Mouse (Mus musculus) retina, postnatal 7 days (tissue): ENCODE data around the gene Klf13.

ENCODE experiments used
- DNase-seq: peaks from one replicate; pipeline ENCODE4 v3.0.0-alpha.2; 2012; ENCODE audit warnings: low read depth, low spot score

The Klf13 gene

GRCm38 (mm10) chr7:63908496-63909285 is 30.0 kb downstream of the Klf13 start:
- DNase-seq, result no peak

DNA sequence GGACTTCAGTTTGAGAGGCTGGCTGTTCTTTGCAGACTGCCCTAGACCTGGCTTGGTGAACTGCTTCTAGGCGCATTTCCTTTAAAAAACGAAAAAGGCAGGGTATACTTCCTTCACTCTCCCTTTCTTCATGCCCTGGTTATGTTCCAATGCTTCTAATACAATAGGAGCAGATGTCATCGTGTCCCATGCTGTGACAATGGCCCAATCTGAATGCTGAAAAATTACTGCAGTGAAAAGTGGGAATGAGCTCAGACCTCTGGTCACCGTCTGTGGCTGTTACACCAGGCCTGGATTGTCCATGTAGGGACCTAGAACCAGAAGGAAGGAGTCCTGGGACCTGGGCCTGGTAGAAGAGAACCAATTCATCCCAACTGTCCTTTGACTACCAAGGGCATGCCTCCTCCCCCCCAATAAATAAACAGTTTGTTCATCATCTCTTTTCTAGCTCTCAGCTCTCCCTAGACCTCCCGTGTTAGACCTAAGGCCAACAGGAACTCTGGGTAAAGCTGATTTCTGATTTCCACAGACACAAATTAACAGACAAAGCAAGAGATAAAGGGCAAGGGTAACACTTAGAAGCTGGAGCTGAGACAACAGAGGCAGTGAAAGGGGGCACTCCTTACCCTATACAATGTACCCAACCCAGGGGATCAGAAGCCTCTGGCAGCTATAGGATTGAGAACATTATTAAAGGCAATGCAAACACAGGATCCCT is 30.8 kb downstream of the Klf13 start:
- no peak for DNase-seq

DNA sequence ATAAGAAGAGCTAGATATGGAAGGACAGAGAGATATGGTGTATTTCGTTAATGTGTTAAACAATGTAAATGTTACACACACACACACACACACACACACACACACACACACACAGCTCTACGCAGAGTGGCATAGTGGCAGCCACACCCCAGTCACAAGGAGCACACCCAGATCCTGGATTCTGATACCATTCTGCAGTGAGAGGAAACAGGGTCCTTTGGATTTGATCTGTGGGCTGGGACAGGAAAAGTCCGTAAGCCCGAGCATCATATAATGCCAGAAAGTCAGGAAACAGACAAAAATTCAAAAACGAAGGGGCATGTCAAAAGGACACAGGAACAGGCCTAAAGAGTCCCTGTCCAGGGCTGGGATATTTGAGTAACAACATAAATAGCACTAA is 33.1 kb downstream of the Klf13 start:
- no peak for DNase-seq

GRCm38 (mm10) chr7:63905190-63905589 is 33.5 kb downstream of the Klf13 start:
- DNase-seq, result no peak

GRCm38 (mm10) chr7:63903635-63904380 is 34.9 kb downstream of the Klf13 start:
- no peak for DNase-seq

DNA sequence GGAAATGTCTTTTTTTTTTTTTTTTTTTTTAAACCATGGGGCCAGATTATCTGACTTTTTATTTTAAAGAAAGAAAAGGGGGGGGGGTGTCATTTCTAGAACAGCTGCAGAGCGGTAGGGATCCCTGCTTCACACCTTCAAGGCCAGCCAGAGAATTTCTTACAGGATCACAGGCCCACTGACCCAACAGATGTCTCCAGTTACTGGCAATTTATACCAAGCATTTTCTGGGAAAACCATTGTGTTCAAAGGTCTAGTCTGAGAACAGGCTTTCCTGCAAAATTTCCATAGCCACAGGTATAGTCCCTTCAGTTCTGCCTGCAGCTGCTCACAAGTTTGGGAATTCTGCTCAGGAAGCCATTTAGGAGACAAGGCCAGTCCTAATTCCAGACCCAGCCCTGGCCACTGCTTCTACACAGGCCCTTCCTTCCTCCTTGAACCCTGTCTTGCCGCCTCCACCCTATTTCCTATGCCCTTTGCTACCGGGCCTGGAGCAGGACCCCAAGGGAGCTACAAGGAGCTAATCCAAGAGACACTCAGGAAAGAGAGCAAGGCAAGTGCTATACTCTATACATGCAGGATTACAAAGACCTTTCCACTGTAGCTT is 36.0 kb downstream of the Klf13 start:
- DNase-seq, result no peak

DNA sequence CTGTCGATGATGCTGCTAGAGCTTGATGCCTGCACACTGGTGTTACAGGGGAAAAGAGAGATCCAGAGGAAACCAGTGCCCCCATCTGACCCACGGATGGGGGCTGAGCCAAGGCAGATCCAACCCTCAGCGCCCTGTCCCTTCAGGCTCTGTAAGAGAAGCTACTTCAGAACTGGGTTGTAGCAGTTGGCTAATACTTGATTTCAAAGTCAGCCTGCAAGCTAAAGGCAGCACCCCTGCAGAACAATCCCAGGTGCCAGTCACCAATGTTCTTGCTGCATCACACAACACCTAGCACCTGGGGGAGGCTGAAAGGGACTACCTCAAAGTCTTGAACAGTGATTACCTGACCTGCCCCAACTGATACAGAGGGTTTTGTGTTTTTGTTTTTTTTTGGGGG is 36.8 kb downstream of the Klf13 start:
- DNase-seq, result no peak

DNA sequence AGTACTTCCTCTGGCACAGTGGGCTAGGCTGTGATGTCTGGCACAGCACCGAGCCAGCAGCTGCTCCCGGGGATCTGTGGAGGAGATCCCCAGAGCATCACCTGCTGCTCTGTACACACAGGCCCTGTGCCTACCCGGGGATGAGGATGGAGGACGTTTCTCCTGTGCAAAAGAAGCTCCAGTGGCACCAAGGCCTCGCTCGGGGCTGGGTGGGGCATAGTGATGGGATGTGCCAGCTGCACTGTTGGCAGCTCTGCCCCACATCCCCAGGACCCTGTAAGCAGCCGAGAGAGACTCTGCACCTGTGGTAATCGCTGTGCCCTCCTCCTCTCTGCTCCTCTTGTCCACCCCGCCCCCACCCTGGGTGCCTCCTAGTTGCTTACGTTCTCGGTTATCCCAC is 37.4 kb downstream of the Klf13 start:
- no peak for DNase-seq

- DNase-seq, result no peak
Observed at GRCm38 (mm10) chr7:63900411-63900810, 38.3 kb downstream of the Klf13 start.

- no peak for DNase-seq
Observed at GRCm38 (mm10) chr7:63899925-63900324, 38.8 kb downstream of the Klf13 start.

DNA sequence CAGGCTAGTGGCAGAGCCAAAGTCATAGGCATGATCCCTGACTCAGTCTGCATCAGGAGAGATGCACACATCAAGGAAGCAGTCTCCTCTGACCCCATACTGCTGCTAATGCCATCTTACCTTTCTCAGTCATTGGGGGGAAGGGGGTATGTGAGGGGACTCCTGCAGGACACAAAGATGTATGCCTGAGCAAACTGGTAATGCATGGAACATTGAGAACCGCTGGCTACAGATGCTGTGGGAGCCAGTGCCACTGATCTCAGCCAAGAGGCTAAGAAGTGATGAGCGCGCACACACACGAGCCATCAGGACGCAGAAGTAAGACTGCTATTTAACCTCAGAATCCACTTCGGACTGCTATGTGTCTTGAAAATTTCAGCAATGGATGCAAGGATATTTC is 40.5 kb downstream of the Klf13 start:
- no peak for DNase-seq

GRCm38 (mm10) chr7:63897655-63898054 is 41.1 kb downstream of the Klf13 start:
- no peak for DNase-seq

DNA sequence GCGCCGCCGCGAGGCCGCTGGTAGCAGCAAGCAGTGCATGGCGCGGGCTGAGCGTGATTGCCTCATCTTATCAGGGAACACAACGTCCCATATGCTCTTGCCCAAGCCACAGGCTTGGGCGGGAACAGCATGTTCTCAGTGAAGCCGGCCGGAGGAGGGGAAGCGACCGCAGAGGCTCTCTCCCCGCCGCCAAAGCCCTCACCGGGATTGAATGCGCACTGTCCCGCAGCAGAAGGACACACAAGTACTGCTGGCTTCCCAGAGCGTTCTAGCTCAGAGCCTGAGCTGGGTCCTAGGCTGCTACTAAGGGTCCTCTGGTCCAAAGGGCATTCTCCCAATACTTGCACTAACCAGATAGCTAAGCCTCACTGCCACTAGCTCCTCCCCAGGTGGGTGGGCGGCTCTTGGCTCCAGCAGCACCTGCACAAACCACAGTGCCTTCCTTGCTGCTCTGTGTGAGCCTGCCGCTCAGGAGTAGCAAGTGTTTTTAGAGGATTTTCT is 41.7 kb downstream of the Klf13 start:
- DNase-seq, result peak; percentile 46

DNA sequence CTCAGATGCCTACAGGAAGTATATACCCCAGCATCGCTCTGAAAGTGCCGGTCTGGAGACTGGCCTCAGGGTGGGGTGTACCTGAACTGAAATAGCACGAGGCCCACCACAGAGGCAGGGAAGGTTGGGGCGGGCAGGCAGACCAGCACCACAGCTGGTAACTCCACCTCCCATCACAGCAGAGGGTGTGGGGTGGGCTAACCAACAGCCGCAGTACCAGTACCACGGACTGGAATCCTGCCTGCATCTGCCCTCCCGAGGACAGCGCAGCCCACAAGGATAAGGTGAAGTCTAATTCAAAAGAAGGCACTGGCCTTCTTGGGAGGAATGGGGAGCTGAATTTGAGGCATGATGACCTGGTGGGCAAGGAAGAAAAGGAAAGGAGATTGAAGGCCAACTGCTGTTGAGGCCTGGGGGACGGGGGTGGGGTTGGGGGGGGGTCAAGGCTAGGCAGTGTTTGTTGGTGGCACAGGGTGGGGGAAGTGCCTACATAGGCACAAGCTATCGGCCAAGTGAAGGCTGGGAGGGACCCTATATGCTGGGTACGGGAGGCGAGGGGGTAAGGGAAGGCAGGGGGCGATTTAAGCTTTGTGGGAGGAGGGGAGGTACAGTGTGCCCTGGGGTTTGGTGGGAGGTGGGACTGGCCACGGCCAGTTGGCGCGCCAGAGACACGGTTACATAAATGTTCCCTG is 42.3 kb downstream of the Klf13 start:
- no peak for DNase-seq

- no peak for DNase-seq
Observed at GRCm38 (mm10) chr7:63895223-63895622, 43.5 kb downstream of the Klf13 start.

DNA sequence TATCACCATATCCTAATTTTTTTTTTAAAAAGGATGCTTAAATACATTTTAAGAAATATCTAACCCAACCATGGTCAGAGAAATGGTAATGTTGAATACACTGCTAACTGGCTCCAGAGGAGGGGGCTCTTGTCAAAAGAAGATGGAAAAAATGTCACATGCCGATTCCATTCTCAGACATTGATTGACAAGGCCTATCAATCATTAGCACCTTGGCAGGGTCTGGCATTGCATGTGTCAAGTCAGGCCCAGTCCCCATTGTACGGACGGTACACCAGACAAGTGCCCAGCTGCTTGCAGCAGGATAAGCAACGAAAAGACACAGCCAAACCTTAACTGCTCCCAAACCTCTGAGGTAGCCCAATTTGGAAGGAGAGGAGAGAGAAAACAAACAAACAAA is 44.1 kb downstream of the Klf13 start:
- no peak for DNase-seq

- no peak for DNase-seq
Observed at GRCm38 (mm10) chr7:63893729-63894128, 45.0 kb downstream of the Klf13 start.

DNA sequence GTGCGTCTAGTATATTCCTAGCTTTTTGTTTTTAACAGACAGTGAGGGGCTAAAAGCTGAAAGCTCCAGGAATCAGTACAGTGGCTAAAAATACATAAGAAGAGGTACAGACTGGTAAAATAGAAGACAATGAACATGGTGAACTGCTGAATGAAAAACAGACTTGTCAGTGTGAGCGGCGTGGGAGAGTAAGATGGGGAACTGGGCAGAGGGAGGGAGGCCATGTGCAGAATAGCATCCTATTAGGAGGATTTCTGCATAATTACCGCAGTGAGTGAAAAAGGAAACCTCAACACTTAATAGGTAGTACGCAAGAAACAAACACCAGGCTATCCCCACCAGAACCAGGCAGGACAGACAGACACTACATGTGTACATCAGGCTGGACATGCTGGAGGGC is 45.5 kb downstream of the Klf13 start:
- DNase-seq, result no peak

DNA sequence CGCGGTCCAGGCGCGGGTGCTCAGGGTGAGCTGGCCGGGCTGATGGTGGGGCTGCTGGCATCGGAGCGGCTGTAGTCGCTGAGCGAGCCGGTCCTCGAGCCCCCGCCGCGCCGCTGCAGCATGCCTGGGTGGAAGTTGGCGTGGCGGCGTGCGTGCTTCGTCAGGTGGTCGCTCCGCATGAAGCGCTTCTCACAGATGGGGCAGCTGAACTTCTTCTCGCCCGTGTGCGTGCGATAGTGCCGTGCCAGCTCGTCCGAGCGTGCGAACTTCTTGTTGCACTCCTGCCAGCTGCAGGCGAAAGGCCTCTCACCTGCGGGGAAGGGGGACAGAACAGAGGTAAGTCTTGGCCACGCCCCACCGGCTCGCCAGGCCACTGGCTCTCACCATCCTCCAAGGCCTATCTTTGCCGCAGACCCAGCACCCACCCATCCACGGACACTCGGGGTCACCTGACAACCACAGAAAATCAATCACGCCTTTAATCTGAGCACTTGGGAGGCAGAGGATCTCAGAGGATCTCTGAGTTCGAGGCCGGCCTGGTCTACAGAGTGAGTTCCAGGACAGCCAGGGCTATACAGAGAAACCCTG is 47.1 kb downstream of the Klf13 start:
- DNase-seq, result no peak

DNA sequence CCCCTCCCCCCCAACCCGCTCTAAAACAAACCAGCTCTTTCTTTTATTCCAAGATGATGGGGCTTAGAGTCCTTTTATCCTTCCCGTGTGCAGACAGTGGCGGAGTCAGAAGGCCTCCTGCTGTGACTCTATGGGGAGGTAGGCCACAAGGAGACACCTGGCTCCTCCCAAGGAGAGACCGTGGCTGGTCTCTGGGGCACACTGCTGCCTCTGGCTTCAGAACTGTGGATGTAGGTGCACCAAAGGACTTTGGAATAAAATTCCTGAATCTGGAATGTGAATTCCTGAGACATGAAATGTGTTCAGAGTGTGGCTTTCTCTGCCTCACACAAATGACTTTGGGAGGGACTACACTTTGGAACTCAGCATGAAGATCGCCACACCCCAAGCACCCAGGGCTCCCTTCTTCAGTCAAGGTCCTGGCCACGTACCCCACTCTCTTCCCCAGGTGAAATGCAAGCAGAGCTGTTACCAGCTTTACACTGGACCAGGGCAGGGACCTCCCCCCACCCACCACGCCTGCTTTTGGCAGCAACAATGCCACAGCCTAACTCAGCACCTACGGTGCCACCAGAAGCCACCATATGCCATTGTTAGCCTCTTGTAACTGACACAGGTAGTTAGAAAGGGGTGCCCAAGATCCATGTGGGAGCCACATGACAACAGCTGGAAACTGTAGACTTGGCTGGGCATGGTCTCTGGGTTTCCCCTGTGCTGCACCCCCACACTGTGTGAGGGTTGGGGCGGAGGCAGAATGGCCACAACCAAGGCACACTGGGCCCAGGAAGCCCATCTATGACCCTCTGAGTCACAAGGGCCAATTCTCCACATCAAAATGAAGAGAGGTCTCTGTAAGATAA is 49.4 kb downstream of the Klf13 start:
- DNase-seq, result no peak
